Mouse (Mus musculus): Measurements from ENCODE around the gene Gm43064.

- peak; percentile 47 for TF ChIP-seq CTCF (IDR thresholded peaks at IDR 0.05; ENCODE audit: low read depth)
- peak; percentile 71 for TF ChIP-seq EP300 (optimal IDR thresholded peaks at IDR 0.05)
Measured at GRCm38 (mm10) chr3:103791230-103792110, 17.9 kb upstream of the Gm43064 start, which contains the start of gene Hipk1.

Measured in stomach, postnatal 0 days (tissue).